Mouse (Mus musculus) E14TG2a.4 (cell line): ENCODE measurements at regions not wholly inside any gene's neighbourhood (a gene's known extent, or its start where the extent isn't known, plus 50 kb on each side); places are given as distances from the start of the nearest gene placed in this dataset.

Experiments used
- CTCF ChIP-seq: conservative IDR thresholded peaks from 2 replicates; pipeline ENCODE4 v1.5.1; 2014; ENCODE audit warnings: low read length
- NANOG ChIP-seq: IDR thresholded peaks from 2 replicates; pipeline ENCODE4 v1.6.1; 2014; ENCODE audit warnings: borderline replicate concordance, low read length, mixed read lengths
- POU5F1 ChIP-seq: IDR thresholded peaks from 2 replicates; pipeline ENCODE4 v1.6.1; 2014; ENCODE audit warnings: low read length, borderline replicate concordance

- TF ChIP-seq CTCF (no peak), POU5F1 (no peak), NANOG (no peak)
Measured at GRCm38 (mm10) chrX:52738116-52738515, 52.9 kb upstream of the Ccdc160 start.
